16 mouse cellular contexts compared by ENCODE assay signal in the genomic region with DNA sequence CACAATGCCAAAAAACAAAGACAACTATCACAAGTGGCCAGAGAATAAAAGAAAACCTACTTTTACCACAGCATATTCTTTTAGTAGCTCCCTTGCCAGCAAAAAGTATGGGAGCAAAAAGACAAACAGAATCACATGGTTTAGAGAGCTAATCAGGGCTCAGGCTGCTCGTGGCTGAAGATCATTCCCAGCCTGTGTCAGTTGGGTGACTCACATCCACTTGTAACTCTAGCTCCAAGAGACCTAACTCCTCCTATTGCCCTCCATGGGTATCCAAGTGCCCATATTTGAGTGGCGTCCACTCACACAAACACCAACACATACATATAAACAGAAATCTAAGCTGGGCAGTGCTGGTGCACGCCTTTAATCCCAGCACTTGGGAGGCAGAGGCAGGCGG.
"Had no signal": no experiment of that assay in that cellular context is flagged by ENCODE, and none has a peak within 500 bp of the region (broad histone marks: within the 10 kb centered on the region; RNA-seq: fewer than 3 reads in every experiment).

No protein-coding gene starts in this region.

- ATAC-seq: intestine, embryonic 15.5 days had no signal

- H3K4me3 ChIP-seq: intestine, embryonic 15.5 days; kidney, embryonic 15.5 days; limb, embryonic 15.5 days; neural tube, embryonic 12.5 days; stomach, embryonic 15.5 days had no signal

- H3K36me3 ChIP-seq: intestine, embryonic 15.5 days; limb, embryonic 15.5 days; neural tube, embryonic 12.5 days; stomach, embryonic 15.5 days had no signal

- H3K4me2 ChIP-seq: intestine, embryonic 15.5 days; kidney, embryonic 15.5 days; limb, embryonic 15.5 days; neural tube, embryonic 12.5 days; stomach, embryonic 15.5 days had no signal

- H3K9ac ChIP-seq: intestine, embryonic 15.5 days; kidney, embryonic 15.5 days; limb, embryonic 15.5 days; neural tube, embryonic 12.5 days; stomach, embryonic 15.5 days had no signal

- H3K27me3 ChIP-seq: intestine, embryonic 15.5 days; kidney, embryonic 15.5 days; limb, embryonic 15.5 days; neural tube, embryonic 12.5 days; stomach, embryonic 15.5 days had no signal

- H3K9me3 ChIP-seq: intestine, embryonic 15.5 days; kidney, embryonic 15.5 days; limb, embryonic 15.5 days; stomach, embryonic 15.5 days had no signal

- H3K27ac ChIP-seq: intestine, embryonic 15.5 days; kidney, embryonic 15.5 days; limb, embryonic 15.5 days; neural tube, embryonic 12.5 days; stomach, embryonic 15.5 days had no signal

- H3K4me1 ChIP-seq: intestine, embryonic 15.5 days; kidney, embryonic 15.5 days; limb, embryonic 15.5 days; neural tube, embryonic 12.5 days; stomach, embryonic 15.5 days had no signal

- DNase-seq: kidney, adult 18-20 months; kidney, postnatal 25 days; layer of hippocampus, adult 9-11 months; layer of hippocampus, postnatal 36 days; lung, adult 18-20 months; lung, postnatal 4 days; midbrain, embryonic 14.5 days; retina, postnatal 1 day; right cerebral cortex, postnatal 4 days; thymus, adult 2 months; thymus, postnatal 25 days had no signal
